Mouse (Mus musculus): ENCODE measurements around the gene Garnl3. TPM values are rescaled to one million over a fixed set of nuclear protein-coding genes. Genes with fewer than 3 reads are reported as not detected.

Garnl3 gene
- 14.2 TPM for polyA plus RNA-seq (2021)

- ATAC-seq (peak; percentile 14), DNase-seq (ENCODE audit: low read depth, low spot score) (peak; percentile 3)
- no peak for TF ChIP-seq CTCF (IDR thresholded peaks at IDR 0.05)
- H3K27me3 ChIP-seq: no peaks in the 10 kb centered on the region
- ChIA-PET CTCF (interaction anchor here (0.9 to 2.0 kb wide), 6 partner anchors 12 to 218 kb away, joined by 3 to 5 read pairs (median 4); no protein-coding TSS in a partner anchor), POLR2A (no interaction called here)
- in situ Hi-C loops (cut with MboI; ENCODE audit: low pct_unique_long_range_greater_than_20kb): no loop called here
Observed at GRCm38 (mm10) chr2:33131500-33132092, at the start of gene Garnl3. Garnl3 (minus strand) TSS chr2:33131654.

DNA sequence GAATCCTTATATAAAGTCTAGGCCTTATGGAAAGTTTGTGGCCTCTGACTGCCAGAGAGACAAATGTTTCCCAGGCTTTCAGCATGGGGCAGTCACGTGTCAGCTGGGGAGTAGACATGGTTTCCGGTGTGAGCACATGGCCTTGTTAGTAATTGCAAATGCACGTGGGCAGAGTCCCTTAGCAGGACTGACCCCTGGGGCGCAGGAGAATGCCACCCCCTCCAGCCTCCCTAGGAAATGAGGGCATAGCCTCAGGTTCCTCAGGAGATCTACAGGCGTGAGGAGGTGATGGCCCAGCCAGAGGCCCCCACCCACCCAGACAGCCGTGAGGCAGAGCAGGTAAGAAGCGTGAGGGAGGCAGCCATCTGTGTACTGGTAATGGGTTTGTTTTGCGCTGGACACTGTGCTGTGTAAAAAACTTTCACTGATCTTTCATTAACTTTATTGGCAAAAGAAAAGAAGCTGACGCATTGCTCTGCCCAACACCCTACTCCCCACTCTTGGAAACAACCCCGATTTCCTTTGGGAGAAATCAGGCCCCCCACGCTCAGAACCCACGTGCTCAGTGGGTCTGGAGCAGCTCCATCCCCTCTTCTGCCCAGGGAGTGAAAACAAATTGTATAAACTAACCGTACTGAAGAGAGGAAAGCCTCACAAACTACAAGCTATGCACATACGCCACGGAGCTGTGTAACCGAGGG, 48.6 kb upstream of the Garnl3 start:
- H3K27me3 ChIP-seq: no peaks in the 10 kb centered on the region
- POLR2A ChIA-PET: interaction anchor here (0.6 to 0.7 kb wide), 2 partner anchors 15 to 134 kb away, joined by 3 to 7 read pairs; no protein-coding TSS in a partner anchor
- no peak for TF ChIP-seq CTCF (IDR thresholded peaks at IDR 0.05)
- in situ Hi-C loops (cut with MboI; ENCODE audit: low pct_unique_long_range_greater_than_20kb): no loop called here
- CTCF ChIA-PET: interaction anchor here (1.2 to 1.5 kb wide), 2 partner anchors 10 to 13 kb away, joined by 3 read pairs; no protein-coding TSS in a partner anchor
- DNase-seq (ENCODE audit: low read depth, low spot score): peak; percentile 85
- peak; percentile 56 for ATAC-seq

DNA sequence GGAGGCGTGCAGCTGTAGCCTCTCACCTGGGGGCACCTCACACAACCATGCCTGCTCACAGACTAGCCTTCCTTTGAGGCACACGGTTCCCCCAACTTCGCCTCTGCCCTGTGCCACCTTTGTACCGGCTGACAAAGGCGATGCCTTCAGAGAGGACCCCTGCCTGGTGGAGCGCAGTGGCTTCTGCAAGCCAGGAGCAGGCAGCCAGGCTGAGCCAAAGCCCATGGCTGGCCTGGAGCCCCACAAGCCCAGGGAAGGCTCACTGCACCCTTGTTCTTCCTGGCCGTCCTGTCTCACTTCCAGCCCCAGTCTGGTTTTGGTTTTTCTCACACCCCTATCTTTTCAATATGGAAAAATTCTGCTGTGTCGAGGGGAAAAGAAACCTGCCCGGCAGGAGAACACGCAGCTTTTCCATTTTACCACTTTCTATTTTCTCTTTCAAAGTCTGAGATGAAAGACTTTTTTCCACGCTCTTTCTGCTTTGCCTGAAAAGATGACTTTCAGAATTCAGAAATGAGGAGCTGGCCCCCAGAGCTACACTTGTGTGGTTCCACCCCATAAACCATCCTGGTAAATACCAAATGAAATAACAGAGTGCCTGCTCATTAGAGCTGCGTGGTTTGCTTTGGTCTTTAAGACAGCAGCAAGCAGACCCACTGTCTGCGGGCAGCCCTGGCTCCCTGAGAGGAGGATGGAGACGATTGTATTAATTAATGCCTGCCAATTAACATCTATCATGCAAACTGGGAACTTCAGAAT, 47.9 kb upstream of the Garnl3 start:
- no peak for TF ChIP-seq CTCF (IDR thresholded peaks at IDR 0.05)
- DNase-seq (ENCODE audit: low read depth, low spot score): no peak
- peak; percentile 60 for ATAC-seq
- POLR2A ChIA-PET: no interaction called here
- in situ Hi-C loops (cut with MboI; ENCODE audit: low pct_unique_long_range_greater_than_20kb): no loop called here
- H3K27me3 ChIP-seq: no peaks in the 10 kb centered on the region
- CTCF ChIA-PET: interaction anchor here (1.2 kb wide), 1 partner anchor 14 kb away, joined by 3 read pairs; no protein-coding TSS in a partner anchor

DNA sequence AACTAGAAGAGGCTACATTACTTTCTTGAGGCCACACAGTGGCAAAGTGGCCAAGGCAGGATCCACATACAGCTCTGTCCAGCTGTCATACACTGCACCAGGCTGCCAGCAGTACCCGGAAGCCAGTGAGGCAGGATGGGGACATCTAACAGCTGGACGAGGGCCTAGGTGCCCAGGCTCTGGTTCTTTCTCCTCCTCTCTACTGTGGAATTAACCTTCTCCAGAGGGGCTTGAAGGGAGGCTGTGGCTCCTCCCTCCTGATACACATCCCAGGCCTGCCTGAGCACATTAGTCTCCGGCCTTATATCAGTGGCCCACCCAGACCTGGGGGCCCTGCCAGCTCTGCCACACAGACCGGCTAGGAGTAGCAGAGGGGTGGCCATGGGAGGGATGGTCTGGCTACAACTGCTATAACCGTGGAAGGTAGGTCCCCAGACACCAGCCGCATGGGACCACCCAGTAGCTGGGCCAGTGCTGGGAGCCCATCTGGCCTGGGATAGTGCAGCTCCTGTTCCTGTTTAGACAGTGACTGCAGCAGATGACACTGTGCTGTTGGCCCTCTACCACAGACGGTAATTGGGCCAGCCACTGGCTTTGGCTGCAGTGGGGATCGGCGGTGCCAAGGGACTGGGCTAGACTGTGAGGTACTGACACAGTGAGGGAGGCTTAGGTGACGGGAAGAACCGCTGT, 46.9 kb upstream of the Garnl3 start:
- ATAC-seq (no peak), DNase-seq (ENCODE audit: low read depth, low spot score) (no peak)
- no peak for TF ChIP-seq CTCF (IDR thresholded peaks at IDR 0.05)
- ChIA-PET CTCF (interaction anchor here (1.3 kb wide), 1 partner anchor 24 kb away, joined by 3 read pairs; no protein-coding TSS in a partner anchor), POLR2A (interaction anchor here (1.2 kb wide), 1 partner anchor 74 kb away, joined by 3 read pairs; no protein-coding TSS in a partner anchor)
- in situ Hi-C loops (cut with MboI; ENCODE audit: low pct_unique_long_range_greater_than_20kb): no loop called here
- no peaks in the 10 kb centered on the region for H3K27me3 ChIP-seq

DNA sequence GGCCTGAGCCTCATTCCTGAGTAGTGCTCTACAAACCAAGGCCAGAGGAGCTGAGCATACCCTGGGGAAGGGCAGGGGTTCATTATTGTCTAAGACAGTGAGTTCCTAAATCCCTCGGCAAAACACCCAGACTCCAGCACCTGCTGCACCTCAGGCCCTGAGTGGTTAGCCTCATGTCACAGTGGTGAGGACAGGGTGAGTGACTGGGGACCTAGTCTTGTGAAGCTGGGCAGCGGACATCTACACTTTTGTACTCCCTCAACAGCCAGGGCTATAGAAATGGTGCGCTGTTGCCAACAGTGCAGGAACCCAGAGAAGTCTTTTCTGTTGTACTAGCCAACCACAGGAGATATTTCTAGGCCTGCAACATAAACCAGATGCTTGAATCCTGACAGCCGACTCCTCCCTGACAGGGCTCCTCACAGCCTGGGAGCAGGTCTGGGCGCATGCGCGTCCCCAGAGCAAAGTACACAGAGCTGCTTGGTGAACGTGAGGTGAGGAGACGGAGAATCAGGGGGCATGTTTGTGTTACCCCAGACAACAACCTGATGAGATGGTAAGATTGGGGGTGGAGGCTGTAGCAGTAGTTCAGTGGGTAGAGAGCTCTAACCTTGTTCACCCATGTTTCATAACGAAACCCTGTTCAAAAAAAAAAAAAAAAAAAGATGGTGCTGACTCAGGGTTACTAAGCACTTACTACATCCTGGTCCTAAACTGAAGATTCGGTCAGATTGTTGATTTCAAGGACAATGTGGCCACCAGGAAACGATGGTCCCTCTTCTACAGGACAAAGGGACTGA, 46.2 kb upstream of the Garnl3 start:
- DNase-seq (ENCODE audit: low read depth, low spot score) (no peak), ATAC-seq (no peak)
- ChIA-PET CTCF (interaction anchor here (1.3 kb wide), 1 partner anchor 23 kb away, joined by 3 read pairs; no protein-coding TSS in a partner anchor), POLR2A (interaction anchor here (1.0 to 1.2 kb wide), 2 partner anchors 56 to 75 kb away, joined by 3 read pairs; no protein-coding TSS in a partner anchor)
- in situ Hi-C loops (cut with MboI; ENCODE audit: low pct_unique_long_range_greater_than_20kb): no loop called here
- H3K27me3 ChIP-seq: no peaks in the 10 kb centered on the region
- no peak for TF ChIP-seq CTCF (IDR thresholded peaks at IDR 0.05)

DNA sequence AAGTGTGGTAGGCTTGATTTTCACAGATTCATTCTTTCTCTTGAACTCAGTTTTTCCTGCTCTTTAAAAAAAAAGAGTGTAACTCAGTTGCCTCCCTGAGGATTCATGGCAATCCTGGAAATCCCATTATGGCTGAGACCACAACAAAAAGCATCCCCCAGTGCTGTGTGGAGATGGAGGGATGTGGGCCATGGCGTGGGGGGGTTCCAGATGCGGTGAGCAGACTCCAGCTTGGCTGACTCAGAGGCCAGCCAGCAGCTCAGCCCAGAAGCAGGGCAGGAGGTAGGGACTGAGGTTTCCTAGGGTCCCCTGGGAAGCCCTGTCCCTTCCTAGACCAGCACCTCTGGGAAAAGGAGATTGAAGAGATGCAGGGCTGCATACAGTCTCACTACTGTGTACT, 45.5 kb upstream of the Garnl3 start:
- ChIA-PET POLR2A (interaction anchor here (1.0 to 1.2 kb wide), 2 partner anchors 56 to 75 kb away, joined by 3 read pairs; no protein-coding TSS in a partner anchor), CTCF (interaction anchor here (0.6 to 1.6 kb wide), 3 partner anchors 9 to 65 kb away, joined by 3 read pairs; no protein-coding TSS in a partner anchor)
- in situ Hi-C loops (cut with MboI; ENCODE audit: low pct_unique_long_range_greater_than_20kb): no loop called here

DNA sequence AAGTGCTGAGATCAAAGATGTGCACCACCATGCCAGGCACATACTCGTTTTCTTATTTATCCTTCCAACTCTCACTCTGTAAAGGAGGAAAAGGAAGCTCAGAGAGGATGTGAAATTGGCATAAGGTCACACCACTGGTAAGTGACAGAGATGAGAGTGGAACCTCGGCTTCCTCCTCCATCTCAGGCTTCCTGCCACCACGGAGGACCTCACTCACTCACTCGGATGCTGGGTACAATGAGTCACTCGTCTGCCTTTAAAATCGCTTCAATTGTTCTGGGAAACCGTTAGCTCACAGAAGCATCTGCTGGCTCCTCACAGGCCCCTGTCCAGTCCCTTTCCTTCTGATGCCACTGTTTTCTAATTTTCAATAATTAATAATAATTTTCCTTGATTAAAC, 45.1 kb upstream of the Garnl3 start:
- DNase-seq (ENCODE audit: low read depth, low spot score): no peak
- ChIA-PET CTCF (interaction anchor here (0.6 to 1.6 kb wide), 3 partner anchors 9 to 65 kb away, joined by 3 read pairs; no protein-coding TSS in a partner anchor), POLR2A (no interaction called here)
- in situ Hi-C loops (cut with MboI; ENCODE audit: low pct_unique_long_range_greater_than_20kb): no loop called here
- no peaks in the 10 kb centered on the region for H3K27me3 ChIP-seq
- no peak for ATAC-seq
- no peak for TF ChIP-seq CTCF (IDR thresholded peaks at IDR 0.05)

More for the DNA sequence above, 45.5 kb upstream of the Garnl3 start:
- no peak for DNase-seq (ENCODE audit: low read depth, low spot score)
- TF ChIP-seq CTCF (IDR thresholded peaks at IDR 0.05): no peak
- no peaks in the 10 kb centered on the region for H3K27me3 ChIP-seq
- ATAC-seq: no peak

- ATAC-seq: no peak
- no peak for TF ChIP-seq CTCF (IDR thresholded peaks at IDR 0.05)
- POLR2A ChIA-PET: no interaction called here
Observed at GRCm38 (mm10) chr2:33173686-33174085, 42.2 kb upstream of the Garnl3 start.

DNA sequence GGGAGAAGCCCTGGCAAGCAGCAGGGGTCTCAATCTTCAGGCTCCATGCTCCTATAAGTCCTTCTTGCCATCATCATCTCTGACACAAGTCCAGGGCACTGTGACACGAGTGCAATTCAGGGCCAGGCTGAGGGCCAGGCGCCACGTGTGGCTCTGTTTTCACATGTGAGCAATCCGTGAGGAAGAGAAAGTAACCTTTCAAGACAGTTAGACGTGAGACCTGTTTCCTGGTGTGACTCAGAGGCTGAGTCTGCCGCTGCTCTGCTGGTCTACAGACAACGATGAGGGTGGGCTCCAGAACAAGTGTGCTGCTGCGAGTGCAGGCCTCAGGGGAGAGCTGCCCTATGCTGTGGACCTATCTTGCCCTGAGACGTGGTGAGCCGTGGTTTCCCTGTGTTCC, 41.7 kb upstream of the Garnl3 start:
- H3K27me3 ChIP-seq: no peaks in the 10 kb centered on the region
- no peak for TF ChIP-seq CTCF (IDR thresholded peaks at IDR 0.05)
- ChIA-PET POLR2A (no interaction called here), CTCF (no interaction called here)
- ATAC-seq (no peak), DNase-seq (ENCODE audit: low read depth, low spot score) (no peak)
- in situ Hi-C loops (cut with MboI; ENCODE audit: low pct_unique_long_range_greater_than_20kb): no loop called here

More at GRCm38 (mm10) chr2:33173686-33174085, 42.2 kb upstream of the Garnl3 start:
- CTCF ChIA-PET: interaction anchor here (1.3 kb wide), 1 partner anchor 17 kb away, joined by 4 read pairs; no protein-coding TSS in a partner anchor
- no peak for DNase-seq (ENCODE audit: low read depth, low spot score)
- in situ Hi-C loops (cut with MboI; ENCODE audit: low pct_unique_long_range_greater_than_20kb): no loop called here
- H3K27me3 ChIP-seq: no peaks in the 10 kb centered on the region

All from Patski (cell line).